Mouse (Mus musculus): ENCODE measurements around the gene Timmdc1.

Timmdc1 gene

DNA sequence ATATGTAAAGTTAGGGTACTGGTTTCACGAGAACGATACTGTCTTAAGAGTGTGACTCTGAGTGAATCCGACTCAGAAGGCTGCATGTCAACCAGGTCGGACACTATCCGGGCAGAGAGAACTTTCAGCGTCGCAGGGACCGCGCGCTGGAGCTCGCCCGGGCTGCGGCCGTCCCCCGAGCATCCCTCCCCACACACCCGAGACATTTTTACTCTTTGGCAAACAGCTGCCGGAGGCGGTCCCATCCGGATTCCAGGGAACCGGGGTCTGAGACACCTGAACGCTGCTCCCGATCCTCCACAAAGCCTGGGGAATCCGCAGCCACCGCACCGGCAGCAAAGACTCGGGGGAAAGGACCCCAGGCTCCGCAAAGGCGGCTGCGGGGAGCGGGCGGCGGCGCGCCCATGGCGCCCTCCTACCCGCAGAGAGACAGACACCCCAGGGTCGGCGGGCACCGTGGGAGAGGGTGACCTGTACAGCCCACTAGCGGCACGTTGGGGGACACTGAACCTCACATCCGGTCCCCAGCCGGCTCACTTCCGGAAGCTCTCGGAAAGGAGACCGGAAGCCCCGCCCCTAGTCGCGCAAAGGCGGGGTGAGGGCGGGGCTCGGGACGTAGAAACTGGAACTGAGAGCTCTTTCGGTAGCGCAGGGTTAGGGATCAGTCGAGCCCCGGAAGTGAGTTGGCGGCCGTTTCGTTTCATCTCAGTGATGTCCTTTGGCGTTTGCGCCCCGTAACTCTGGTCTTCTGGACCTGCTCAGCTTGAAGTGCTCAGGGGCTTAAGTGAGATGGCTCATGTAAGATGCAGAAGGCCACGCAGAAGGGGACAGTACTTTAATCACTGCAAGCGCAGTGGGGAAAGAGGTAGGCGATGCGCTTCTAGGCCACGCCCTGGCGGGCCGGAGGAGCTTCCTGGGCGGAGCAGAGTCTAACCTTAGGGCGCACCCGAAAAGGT lies at the start of gene Timmdc1:
Gene Timmdc1 (minus strand): TSS at position 535 of the 956 bp plus-strand sequence.
- DNase-seq (ENCODE audit: low read depth, low spot score) = peak; percentile 88

DNA sequence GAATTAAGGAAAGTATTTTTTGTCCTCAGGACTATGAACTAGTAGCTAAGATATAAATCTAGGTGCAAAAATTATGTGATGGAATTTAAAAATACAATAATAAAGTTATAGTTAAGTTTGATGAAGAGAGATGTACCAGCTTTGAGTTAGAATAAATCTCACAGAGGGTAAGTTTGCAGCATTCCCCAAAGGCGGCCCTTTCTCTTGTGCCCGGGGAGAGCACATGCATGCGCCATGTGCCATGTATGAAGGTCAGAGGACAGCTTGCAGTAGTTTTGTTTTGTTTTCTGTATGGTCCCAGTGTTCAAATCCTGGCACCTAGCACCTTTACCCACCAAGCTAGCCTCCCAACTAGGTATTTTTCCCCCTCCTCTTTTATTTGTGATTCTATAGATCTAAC lies 49.0 kb upstream of the Timmdc1 start:
- DNase-seq (ENCODE audit: low read depth, low spot score) = no peak

- DNase-seq (ENCODE audit: low read depth, low spot score) = no peak
These were observed 45.7 kb upstream of the Timmdc1 start for GRCm38 (mm10) chr16:38568192-38568591.

DNA sequence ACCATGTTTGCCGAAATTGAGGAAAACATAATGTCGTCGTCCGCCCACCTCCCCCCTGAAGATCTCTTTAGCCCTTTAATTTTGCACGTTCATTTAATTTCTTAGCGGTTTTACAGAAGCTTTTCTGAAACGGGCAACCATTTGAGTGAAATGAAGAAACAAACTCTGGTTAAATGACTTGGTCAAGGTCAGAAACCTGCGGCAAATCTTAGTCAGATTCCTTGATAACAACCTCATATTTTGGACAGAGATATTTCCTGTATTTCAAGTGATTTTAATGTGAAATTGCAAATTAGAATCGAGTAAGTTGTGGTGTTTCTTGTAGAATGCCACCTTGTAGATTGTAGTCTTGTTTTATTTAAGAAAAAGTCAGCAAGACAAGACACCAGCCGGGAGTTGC lies 41.1 kb upstream of the Timmdc1 start:
- no peak for DNase-seq (ENCODE audit: low read depth, low spot score)

- DNase-seq (ENCODE audit: low read depth, low spot score) = no peak
These were observed 40.5 kb upstream of the Timmdc1 start for GRCm38 (mm10) chr16:38562968-38563327.

- peak; percentile 93 for DNase-seq (ENCODE audit: low read depth, low spot score)
These were observed 39.9 kb upstream of the Timmdc1 start for GRCm38 (mm10) chr16:38562131-38562967.

- peak; percentile 90 for DNase-seq (ENCODE audit: low read depth, low spot score)
These were observed 35.8 kb upstream of the Timmdc1 start, which contains the start of gene Tmem39a for GRCm38 (mm10) chr16:38558221-38558748. Gene Tmem39a, plus strand, starts transcription at chr16:38558698.

DNA sequence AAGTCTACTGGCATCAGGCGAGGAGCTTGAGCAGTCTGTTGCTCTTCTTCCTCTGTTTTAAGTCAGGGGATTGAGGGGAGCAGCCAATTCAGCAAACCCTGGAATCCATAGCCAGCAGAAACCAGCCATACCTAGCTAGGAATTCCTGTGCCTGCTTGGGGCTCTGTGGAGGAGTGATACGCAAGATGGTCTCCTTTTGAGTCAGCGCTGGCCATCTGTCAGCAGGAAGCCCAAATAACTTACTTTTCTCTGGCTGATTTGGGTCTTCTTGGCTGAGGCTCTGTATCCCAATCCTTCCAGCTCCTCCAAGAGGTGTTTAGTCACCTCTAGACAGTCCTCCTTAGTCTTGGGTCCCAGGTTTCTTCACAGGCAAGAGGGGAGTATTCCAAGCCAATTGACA lies 33.5 kb upstream of the Timmdc1 start:
- no peak for DNase-seq (ENCODE audit: low read depth, low spot score)

DNA sequence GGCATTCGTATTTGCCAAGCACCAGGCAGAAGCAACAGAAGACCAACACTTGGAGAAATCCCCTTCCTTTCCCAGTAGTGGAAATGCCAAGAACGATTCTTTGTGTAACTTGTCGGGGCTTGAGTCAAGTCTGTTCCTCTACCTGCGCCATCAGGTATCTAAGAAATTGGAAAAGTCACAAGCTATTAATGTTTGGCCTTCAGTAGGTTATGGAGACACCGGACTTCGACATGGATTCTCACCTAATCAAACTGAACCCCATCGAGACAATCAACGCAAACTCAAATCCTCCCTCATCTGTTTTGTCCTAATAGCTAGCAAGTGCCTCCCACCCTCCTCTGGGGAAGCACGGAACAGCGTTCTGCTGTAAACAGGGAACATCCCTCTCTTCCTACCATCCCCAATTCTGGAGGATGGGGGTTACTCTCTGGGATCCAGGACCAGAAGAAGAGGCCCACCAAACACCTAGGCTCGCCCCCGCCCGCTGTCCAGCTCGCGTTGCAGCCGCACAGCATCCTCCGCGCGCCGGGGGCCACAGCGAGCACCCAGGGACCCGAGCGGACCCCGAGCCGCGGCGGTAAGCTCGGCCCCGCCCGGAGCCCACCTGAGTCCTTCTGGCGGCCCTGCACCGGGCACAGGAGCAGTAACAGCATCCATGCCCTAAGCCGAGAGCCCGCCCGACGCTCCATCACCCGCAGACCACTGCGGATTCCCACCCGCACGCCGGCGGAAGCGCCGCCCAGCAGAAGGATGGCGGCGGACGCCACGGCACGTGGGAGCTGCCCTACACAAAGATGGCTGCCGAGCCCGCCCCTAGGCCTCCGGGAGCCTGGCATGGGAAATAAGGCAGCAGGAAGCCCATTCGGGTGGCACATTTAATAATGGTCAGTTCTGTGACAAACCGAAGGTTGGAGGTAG lies 27.3 kb upstream of the Timmdc1 start, which contains the start of gene Poglut1:
Gene Poglut1 (minus strand): TSS at position 780 of the 918 bp plus-strand sequence.
- DNase-seq (ENCODE audit: low read depth, low spot score) = peak; percentile 62

GRCm38 (mm10) chr16:38548000-38548399 lies 25.5 kb upstream of the Timmdc1 start:
- no peak for DNase-seq (ENCODE audit: low read depth, low spot score)

DNA sequence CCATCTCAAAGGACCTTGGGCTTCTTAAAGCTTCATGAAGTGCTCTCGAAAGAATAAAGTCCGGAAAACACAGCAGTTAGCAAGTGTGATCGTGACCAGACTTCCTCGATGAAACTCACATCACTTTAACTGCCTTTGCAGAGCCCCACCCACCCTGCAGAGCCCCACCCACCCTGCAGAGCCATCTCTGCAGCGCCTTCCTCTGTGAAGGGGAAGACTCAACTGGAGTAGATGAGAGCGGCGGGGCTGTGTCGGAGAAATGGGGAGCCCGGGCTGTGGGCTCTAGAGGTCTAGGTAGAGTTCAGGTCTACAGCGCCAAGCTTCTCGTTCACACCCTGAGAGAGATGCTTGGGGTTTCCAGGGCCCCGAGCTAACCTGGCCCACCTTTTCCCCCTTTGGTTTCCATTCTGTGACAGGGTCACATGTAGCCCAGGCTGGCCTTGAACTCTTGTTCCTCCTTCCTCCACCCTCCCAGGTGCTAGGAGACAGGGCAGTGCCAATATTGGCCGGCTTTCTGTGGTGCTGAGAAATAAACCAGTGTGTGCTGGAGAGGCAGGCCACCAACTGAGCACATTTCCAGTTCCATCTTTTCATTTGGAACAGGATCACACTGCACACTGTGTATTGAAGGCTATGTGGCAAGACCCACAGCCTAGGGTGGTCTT lies 16.4 kb upstream of the Timmdc1 start:
- DNase-seq (ENCODE audit: low read depth, low spot score) = peak; percentile 75

DNA sequence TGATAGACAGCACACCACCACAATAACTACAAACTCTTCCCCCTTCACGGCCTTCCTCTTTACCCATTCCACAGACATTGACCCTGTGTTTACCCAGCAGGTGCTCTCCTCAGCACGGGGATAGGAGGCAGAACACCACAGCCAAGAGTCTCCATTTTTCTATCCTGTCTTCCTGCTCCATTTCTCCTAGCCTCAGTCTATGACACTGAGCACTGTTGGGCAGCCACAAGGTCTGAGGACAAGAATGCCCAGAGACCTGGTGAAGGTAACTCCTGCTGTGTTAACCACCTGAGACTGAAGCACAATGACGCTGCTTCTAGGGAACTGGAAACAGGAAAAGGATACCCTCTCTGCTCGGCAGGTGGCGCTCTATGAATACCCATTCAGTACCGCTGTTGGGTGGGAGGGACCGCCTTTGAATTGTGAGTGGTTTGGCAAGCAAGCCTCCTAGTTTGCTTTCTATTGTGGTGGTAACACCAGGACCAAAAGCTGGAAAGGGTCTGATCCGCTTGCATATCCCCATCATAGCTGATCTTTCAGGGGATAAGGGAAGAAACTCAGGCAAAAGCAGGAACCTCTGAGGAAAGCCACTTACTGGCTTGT lies 14.2 kb upstream of the Timmdc1 start:
- peak; percentile 88 for DNase-seq (ENCODE audit: low read depth, low spot score)

DNA sequence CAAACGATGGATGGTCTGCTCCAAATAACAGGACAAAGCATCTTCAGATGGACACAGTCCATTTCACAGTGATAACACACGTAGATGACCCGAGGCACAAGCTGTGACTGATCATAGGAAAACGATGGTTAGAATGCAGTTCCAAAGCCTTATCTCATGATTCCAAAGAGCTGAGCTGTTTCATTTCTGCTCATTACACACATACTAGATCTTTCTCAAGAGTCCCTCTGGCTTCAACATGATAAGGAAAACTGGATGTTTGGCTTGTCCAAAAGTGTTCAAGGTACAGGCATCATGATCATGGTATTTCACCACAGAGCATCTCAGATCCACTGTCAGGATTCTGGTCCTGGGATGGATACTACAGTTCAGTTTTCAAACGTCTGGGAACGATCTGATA lies 3.8 kb upstream of the Timmdc1 start:
- DNase-seq (ENCODE audit: low read depth, low spot score) = no peak

- peak; percentile 24 for DNase-seq (ENCODE audit: low read depth, low spot score)
These were observed 1.1 kb downstream of the Timmdc1 start for GRCm38 (mm10) chr16:38521211-38521987.

DNA sequence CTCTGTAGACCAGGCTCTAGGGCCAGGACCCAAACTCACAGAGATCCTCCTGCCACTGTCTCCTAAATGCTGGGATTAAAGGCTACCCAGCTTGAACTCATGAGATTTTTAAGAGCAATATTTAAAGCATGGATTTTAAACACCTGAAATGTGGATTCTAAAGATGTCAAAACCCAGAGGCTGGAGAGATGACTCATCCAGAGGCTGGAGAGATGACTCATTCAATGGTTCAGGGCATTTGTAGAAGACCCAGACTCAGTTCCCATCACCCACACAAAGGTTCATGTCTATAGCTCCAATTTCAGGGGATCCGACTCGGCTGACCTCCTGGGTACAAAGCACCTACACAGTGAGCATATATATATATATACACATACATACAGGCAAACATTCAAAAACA lies 3.3 kb downstream of the Timmdc1 start:
- DNase-seq (ENCODE audit: low read depth, low spot score) = no peak

DNA sequence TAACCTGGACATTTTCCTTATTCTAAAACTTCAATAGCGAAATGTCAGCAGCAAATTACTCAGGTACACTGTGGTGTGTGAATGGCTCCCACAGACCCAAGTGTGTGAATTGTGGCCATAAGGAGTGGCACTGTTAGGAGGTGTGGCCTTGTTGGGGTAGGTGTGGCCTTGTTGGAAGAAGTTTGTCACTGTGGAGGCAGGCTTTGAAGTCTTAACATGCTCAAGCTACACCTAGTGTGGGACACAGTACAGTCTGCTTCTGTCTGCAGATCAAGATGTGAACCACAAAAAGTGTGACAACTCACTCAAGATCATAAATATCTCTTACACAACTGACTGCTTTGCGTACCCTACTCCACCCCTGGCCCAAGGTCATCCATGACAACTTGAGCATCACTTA lies 11.6 kb downstream of the Timmdc1 start:
- peak; percentile 51 for DNase-seq (ENCODE audit: low read depth, low spot score)

DNA sequence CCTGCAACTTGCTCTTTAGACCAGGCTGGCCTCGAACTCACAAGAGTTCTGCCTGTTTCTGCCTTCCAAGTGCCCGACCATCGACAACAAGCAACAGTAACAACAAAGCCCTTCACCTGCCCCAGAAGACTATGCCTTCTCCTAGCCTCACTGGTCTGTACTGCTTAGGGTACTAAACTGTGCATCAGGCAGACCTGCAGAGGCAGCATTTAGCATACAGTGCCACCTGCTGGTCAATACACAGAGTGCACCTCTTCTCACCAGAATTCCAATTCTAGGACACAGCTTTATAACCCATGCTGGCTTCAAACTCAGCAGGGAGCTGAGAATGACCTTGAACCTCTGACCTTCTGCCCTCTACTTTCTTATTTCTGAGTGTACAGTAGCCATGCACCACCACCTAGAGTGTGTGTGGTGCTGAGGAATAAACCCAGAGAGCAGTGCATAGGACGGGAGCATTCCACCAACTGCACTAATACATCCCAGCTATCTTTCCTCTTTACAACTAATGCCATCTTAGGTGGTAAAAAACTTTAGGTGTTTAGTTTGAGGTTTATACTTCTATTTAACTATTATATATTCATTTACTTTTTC lies 16.3 kb downstream of the Timmdc1 start:
- peak; percentile 82 for DNase-seq (ENCODE audit: low read depth, low spot score)

DNA sequence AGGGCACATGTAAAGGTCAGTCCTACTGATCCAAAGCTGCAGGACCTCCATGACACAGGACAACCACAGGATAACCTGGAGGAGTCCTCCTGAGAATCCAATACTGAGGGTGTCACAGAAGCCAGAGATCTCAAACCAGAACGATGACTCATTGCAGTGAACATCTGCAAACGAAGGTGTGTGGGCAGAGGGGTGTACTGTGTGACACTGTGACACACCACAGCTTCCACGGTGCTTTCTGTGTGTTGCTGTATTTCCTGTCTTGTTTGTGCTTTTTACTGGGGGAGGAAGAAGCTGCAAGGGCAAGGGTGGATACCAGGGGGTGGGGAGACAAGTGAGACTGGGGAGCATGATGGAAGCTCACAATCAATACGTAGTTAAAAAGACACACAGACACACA lies 18.9 kb downstream of the Timmdc1 start:
- DNase-seq (ENCODE audit: low read depth, low spot score) = no peak

- no peak for DNase-seq (ENCODE audit: low read depth, low spot score)
These were observed 20.0 kb downstream of the Timmdc1 start for GRCm38 (mm10) chr16:38502469-38502868.

Data from ES-CJ7 (cell line).